Comparison of ENCODE assay signal across 11 mouse cellular contexts in the genomic region with DNA sequence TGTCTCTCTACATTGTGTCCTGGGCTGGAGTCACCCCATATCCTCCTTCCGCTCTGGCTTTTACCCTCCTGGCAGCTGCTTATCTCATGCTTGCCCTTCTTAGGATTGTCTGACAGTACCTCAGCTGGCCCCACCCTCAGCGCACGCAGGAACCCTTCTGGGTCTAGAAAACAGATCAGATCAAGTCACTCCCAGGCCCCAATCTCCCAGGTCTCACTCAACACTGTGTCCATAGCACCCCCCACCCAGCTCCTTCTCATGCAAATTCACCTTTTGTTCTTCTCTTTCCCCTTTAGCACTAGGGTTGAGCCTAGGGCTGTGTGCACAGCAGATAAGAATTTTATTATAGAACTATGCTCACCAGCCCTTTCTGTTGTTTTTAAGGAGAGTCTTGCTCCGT. TPM values are rescaled to one million over a fixed set of nuclear protein-coding genes. Genes with fewer than 3 reads are reported as not detected.
A peak's percentile ranks its signal among the peaks of the same experiment; 100 is the strongest.
DNase-seq lines count a peak whose midpoint lies in the region; ATAC-seq lines count a peak whose summit lies in the region.
"Had no signal": no experiment of that assay in that cellular context is flagged by ENCODE, and none has a peak within 500 bp of the region (broad histone marks: within the 10 kb centered on the region; RNA-seq: fewer than 3 reads in every experiment).

No protein-coding gene starts in this region.

- H3K4me2 ChIP-seq in neural tube, embryonic 12.5 days (replicated peaks) = 0 out of 2 replicates have a peak overlapping the region, but pooled peaks have one; percentile 22
- peak overlapping the region; percentile 100 for H3K4me2 ChIP-seq in liver, embryonic 15.5 days

- H3K4me3 ChIP-seq in neural tube, embryonic 12.5 days = no peak overlapping the region
- H3K4me3 ChIP-seq in hindbrain, embryonic 10.5 days = peak overlapping the region; percentile 10; the same call in 1 of the 2 replicates
- peak overlapping the region; percentile 80 for H3K4me3 ChIP-seq in liver, embryonic 15.5 days (replicated peaks)

- no peak for ATAC-seq in neural tube, embryonic 12.5 days (ENCODE audit: low FRiP score, low read depth)
- peak; percentile 73 for ATAC-seq in liver, embryonic 15.5 days (ENCODE audit: insufficient read depth)

- WGBS in neural tube, embryonic 12.5 days = 46% methylated on average over 4 of the region's 4 CpGs
- 39% methylated on average over 4 of the region's 4 CpGs for WGBS in hindbrain, embryonic 10.5 days
- 26% methylated on average over 4 of the region's 4 CpGs for WGBS in liver, embryonic 15.5 days (ENCODE audit: insufficient replicate concordance)

- no peaks in the 10 kb centered on the region for H3K9me3 ChIP-seq in neural tube, embryonic 12.5 days
- no peaks in the 10 kb centered on the region for H3K9me3 ChIP-seq in hindbrain, embryonic 10.5 days
- H3K9me3 ChIP-seq in liver, embryonic 15.5 days (replicated peaks) = no peaks in the 10 kb centered on the region

- no peaks in the 10 kb centered on the region for H3K36me3 ChIP-seq in neural tube, embryonic 12.5 days
- H3K36me3 ChIP-seq in hindbrain, embryonic 10.5 days = no peaks in the 10 kb centered on the region
- peaks cover 11% of the 10 kb centered on the region; the same call in 1 of the 2 replicates for H3K36me3 ChIP-seq in liver, embryonic 15.5 days (replicated peaks)

- no peak for DNase-seq in neural tube, embryonic 10.5 days (ENCODE audit: extremely low spot score, low spot score)
- DNase-seq in hindbrain, embryonic 10.5 days (ENCODE audit: low spot score) = no peak
- DNase-seq in yolk sac, embryonic 10.5 days (ENCODE audit: low spot score) = peak; percentile 42
- DNase-seq in urinary bladder, postnatal 10 days (ENCODE audit: low spot score) = no peak
- no peak for DNase-seq in retina, embryonic 14.5 days (ENCODE audit: low spot score)
- no peak for DNase-seq in adrenal gland, postnatal 10 days
- DNase-seq: cerebellum, adult 11 months; kidney, adult 18-20 months had no signal

- peaks cover 41% of the 10 kb centered on the region for H3K4me1 ChIP-seq in neural tube, embryonic 12.5 days
- peaks cover 62% of the 10 kb centered on the region for H3K4me1 ChIP-seq in hindbrain, embryonic 10.5 days (replicated peaks)
- peaks cover 100% of the 10 kb centered on the region for H3K4me1 ChIP-seq in liver, embryonic 15.5 days (replicated peaks)

- peaks cover 17% of the 10 kb centered on the region for H3K27me3 ChIP-seq in neural tube, embryonic 12.5 days (replicated peaks)
- peaks cover 23% of the 10 kb centered on the region for H3K27me3 ChIP-seq in hindbrain, embryonic 10.5 days (ENCODE audit: insufficient read depth, poor library complexity, severe bottlenecking)
- peaks cover 20% of the 10 kb centered on the region for H3K27me3 ChIP-seq in liver, embryonic 15.5 days

- H3K27ac ChIP-seq in neural tube, embryonic 12.5 days = no peak overlapping the region
- H3K27ac ChIP-seq in hindbrain, embryonic 10.5 days = 0 out of 2 replicates have a peak overlapping the region, but pooled peaks have one; percentile 6
- H3K27ac ChIP-seq in liver, embryonic 15.5 days (replicated peaks) = peak overlapping the region; percentile 99

- H3K9ac ChIP-seq in neural tube, embryonic 12.5 days = peak overlapping the region; percentile 5; the same call in 1 of the 2 replicates
- peak overlapping the region; percentile 86 for H3K9ac ChIP-seq in liver, embryonic 15.5 days

RNA-seq across cellular contexts. Expression of a gene that starts 2.3 kb away (rescaled TPM):
- 12.4 and 13.0 TPM in 2 replicates for polyA plus RNA-seq in neural tube, embryonic 12.5 days (2016; fragmentation: Nextera tagmentation; extraction: Ambion mirVana)
- polyA plus RNA-seq in hindbrain, embryonic 10.5 days (2016; fragmentation: Nextera tagmentation; extraction: Ambion mirVana) = 6.0 and 6.4 TPM in 2 replicates
- 6.6 and 7.9 TPM in 2 replicates for polyA plus RNA-seq in liver, embryonic 15.5 days (2015; fragmentation: Nextera tagmentation; extraction: Ambion mirVana)
- 10 to 100 TPM; 12.0 to 16.4 TPM for total RNA-seq in adrenal gland, postnatal 10 days (2021)

RNA-seq across cellular contexts. Expression of a gene that starts 6.3 kb away (rescaled TPM):
- polyA plus RNA-seq in neural tube, embryonic 12.5 days (2016; fragmentation: Nextera tagmentation; extraction: Ambion mirVana) = 9.0 and 10.6 TPM in 2 replicates
- polyA plus RNA-seq in hindbrain, embryonic 10.5 days (2016; fragmentation: Nextera tagmentation; extraction: Ambion mirVana) = 4.8 and 7.3 TPM in 2 replicates
- 1.1 and 1.2 TPM in 2 replicates for polyA plus RNA-seq in liver, embryonic 15.5 days (2015; fragmentation: Nextera tagmentation; extraction: Ambion mirVana)
- total RNA-seq in adrenal gland, postnatal 10 days (2021) = 1 to 10 TPM; 3.1 to 4.2 TPM
- total RNA-seq: neutrophil, adult 5-6 weeks had no signal

RNA-seq across cellular contexts. Expression of a gene that starts 17.6 kb away (rescaled TPM):
- 13.5 and 14.2 TPM in 2 replicates for polyA plus RNA-seq in neural tube, embryonic 12.5 days (2016; fragmentation: Nextera tagmentation; extraction: Ambion mirVana)
- 19.3 and 22.4 TPM in 2 replicates for polyA plus RNA-seq in hindbrain, embryonic 10.5 days (2016; fragmentation: Nextera tagmentation; extraction: Ambion mirVana)
- polyA plus RNA-seq in liver, embryonic 15.5 days (2015; fragmentation: Nextera tagmentation; extraction: Ambion mirVana) = 8.2 and 9.6 TPM in 2 replicates
- total RNA-seq in adrenal gland, postnatal 10 days (2021) = 1 to 10 TPM; 7.2 to 9.8 TPM

RNA-seq across cellular contexts. Expression of a gene that starts 33.6 kb away (rescaled TPM):
- 671 and 684 TPM in 2 replicates for polyA plus RNA-seq in neural tube, embryonic 12.5 days (2016; fragmentation: Nextera tagmentation; extraction: Ambion mirVana)
- 488 and 579 TPM in 2 replicates for polyA plus RNA-seq in hindbrain, embryonic 10.5 days (2016; fragmentation: Nextera tagmentation; extraction: Ambion mirVana)
- polyA plus RNA-seq in liver, embryonic 15.5 days (2015; fragmentation: Nextera tagmentation; extraction: Ambion mirVana) = 362 and 405 TPM in 2 replicates
- total RNA-seq in adrenal gland, postnatal 10 days (2021) = 100 to 1,000 TPM; 286 to 329 TPM

RNA-seq across cellular contexts. Expression of a gene that starts 39.5 kb away (rescaled TPM):
- polyA plus RNA-seq in neural tube, embryonic 12.5 days (2016; fragmentation: Nextera tagmentation; extraction: Ambion mirVana) = 36.0 and 41.2 TPM in 2 replicates
- polyA plus RNA-seq in hindbrain, embryonic 10.5 days (2016; fragmentation: Nextera tagmentation; extraction: Ambion mirVana) = 42.9 and 50.0 TPM in 2 replicates
- 21.4 and 23.6 TPM in 2 replicates for polyA plus RNA-seq in liver, embryonic 15.5 days (2015; fragmentation: Nextera tagmentation; extraction: Ambion mirVana)
- total RNA-seq in adrenal gland, postnatal 10 days (2021) = 10 to 100 TPM; 36.6 to 44.2 TPM
